Mouse (Mus musculus) B cell, adult 62 days (primary cell): ENCODE data around the gene Rcn3. TPM values are rescaled to one million over a fixed set of nuclear protein-coding genes. Genes with fewer than 3 reads are reported as not detected.

Source experiments
- total RNA-seq: library from RNA; stranded (reverse); gene quantifications from 4 replicates; pipeline ENCODE4 v1.2.4, GENCODE M21; 2023

Rcn3 gene
- 2.1 to 5.0 TPM (median 2.8 TPM) in 4 replicates for total RNA-seq

GRCm38 (mm10) chr7:45092048-45092447, at the start of gene Rcn3:
Gene Rcn3 (minus strand): TSS chr7:45092221.

GRCm38 (mm10) chr7:45135993-45136567, 44.1 kb upstream of the Rcn3 start, which contains the start of the genes Gm45713 and Flt3l:
Gene Gm45713 (minus strand): TSS chr7:45136231.
Gene Flt3l (minus strand): TSS chr7:45136432.

GRCm38 (mm10) chr7:45128624-45129246, 36.7 kb upstream of the Rcn3 start, which contains the start of gene Rpl13a:
Gene Rpl13a (minus strand): TSS chr7:45128761.

GRCm38 (mm10) chr7:45124224-45125143, 32.5 kb upstream of the Rcn3 start, which contains the start of gene Rps11:
Gene Rps11 (minus strand): TSS chr7:45124439.

GRCm38 (mm10) chr7:45103652-45104180, 11.7 kb upstream of the Rcn3 start, which contains the start of gene Fcgrt:
Gene Fcgrt (minus strand): TSS chr7:45103851.

GRCm38 (mm10) chr7:45062239-45062835, 29.7 kb downstream of the Rcn3 start, which contains the start of the genes Nosip and Prrg2:
Gene Nosip (plus strand): TSS chr7:45062429.
Gene Prrg2 (minus strand): TSS chr7:45062677.

GRCm38 (mm10) chr7:45052862-45053116, 39.2 kb downstream of the Rcn3 start, which contains the start of gene Prr12:
Gene Prr12 (minus strand): TSS chr7:45052881.

Other genes with a start within 250 kb of the Rcn3 start
- 29.9 to 41.1 TPM (median 31.8 TPM) in 4 replicates for gene Akt1s1, start 243.2 kb downstream of the Rcn3 start, total RNA-seq
- 115 to 148 TPM (median 127 TPM) in 4 replicates for gene Tbc1d17, start 243.1 kb downstream of the Rcn3 start, total RNA-seq
- gene Pnkp, start 235.1 kb downstream of the Rcn3 start, total RNA-seq: 67.9 to 83.2 TPM (median 71.0 TPM) in 4 replicates
- 15.9 to 30.2 TPM (median 18.0 TPM) in 4 replicates for gene Ptov1, start 222.4 kb downstream of the Rcn3 start, total RNA-seq
- gene Med25, start 199.5 kb downstream of the Rcn3 start, total RNA-seq: 55.3 to 70.3 TPM (median 69.2 TPM) in 4 replicates
- gene Fuz, start 196.1 kb downstream of the Rcn3 start, total RNA-seq: 23.2 to 35.7 TPM (median 31.8 TPM) in 4 replicates
- 80.9 to 89.4 TPM (median 83.8 TPM) in 4 replicates for gene Ap2a1, start 162.7 kb downstream of the Rcn3 start, total RNA-seq
- gene Tsks, start 149.0 kb downstream of the Rcn3 start, total RNA-seq: not detected in 4 replicates
- 0.60 TPM in 1 of 4 replicates, not detected in the others for gene Cpt1c, start 117.4 kb downstream of the Rcn3 start, total RNA-seq
- 144 to 150 TPM (median 149 TPM) in 4 replicates for gene Prmt1, start 105.7 kb downstream of the Rcn3 start, total RNA-seq
- gene Irf3, start 94.6 kb downstream of the Rcn3 start, total RNA-seq: 149 to 182 TPM (median 160 TPM) in 4 replicates
- gene Bcl2l12, start 93.5 kb downstream of the Rcn3 start, total RNA-seq: 31.3 to 35.1 TPM (median 34.3 TPM) in 4 replicates
- gene Scaf1, start 75.9 kb downstream of the Rcn3 start, total RNA-seq: 92.2 to 102 TPM (median 101 TPM) in 4 replicates
- 13.1 to 16.8 TPM (median 14.4 TPM) in 4 replicates for gene Rras, start 74.3 kb downstream of the Rcn3 start, total RNA-seq
- gene Prr12, start 39.3 kb downstream of the Rcn3 start, total RNA-seq: 69.9 to 75.6 TPM (median 73.7 TPM) in 4 replicates
- gene Nosip, start 29.8 kb downstream of the Rcn3 start, total RNA-seq: 51.4 to 59.1 TPM (median 57.5 TPM) in 4 replicates
- 2.5 to 3.6 TPM (median 3.0 TPM) in 4 replicates for gene Prrg2, start 29.5 kb downstream of the Rcn3 start, total RNA-seq
- 27.9 to 34.9 TPM (median 30.5 TPM) in 4 replicates for gene Fcgrt, start 11.6 kb upstream of the Rcn3 start, total RNA-seq
- 2,382 to 2,495 TPM (median 2,446 TPM) in 4 replicates for gene Rps11, start 32.2 kb upstream of the Rcn3 start, total RNA-seq
- 4,153 to 4,573 TPM (median 4,453 TPM) in 4 replicates for gene Rpl13a, start 36.5 kb upstream of the Rcn3 start, total RNA-seq
- gene Gm45713, start 44.0 kb upstream of the Rcn3 start, total RNA-seq: not detected in 4 replicates
- 65.5 to 79.4 TPM (median 71.3 TPM) in 4 replicates for gene Flt3l, start 44.2 kb upstream of the Rcn3 start, total RNA-seq
- 40.9 to 53.7 TPM (median 42.8 TPM) in 4 replicates for gene Pih1d1, start 62.1 kb upstream of the Rcn3 start, total RNA-seq
- 104 to 117 TPM (median 113 TPM) in 4 replicates for gene Aldh16a1, start 62.4 kb upstream of the Rcn3 start, total RNA-seq
- gene Slc17a7, start 71.7 kb upstream of the Rcn3 start, total RNA-seq: not detected in 4 replicates
- gene Gfy, start 87.3 kb upstream of the Rcn3 start, total RNA-seq: not detected in 4 replicates
- gene Pth2, start 88.8 kb upstream of the Rcn3 start, total RNA-seq: not detected in 4 replicates
- gene Ccdc155, start 112.7 kb upstream of the Rcn3 start, total RNA-seq: 0.33 to 1.3 TPM (median 0.63 TPM) in 4 replicates
- 0.86 to 2.6 TPM (median 1.2 TPM) in 3 of 4 replicates, not detected in the other for gene Dkkl1, start 119.9 kb upstream of the Rcn3 start, total RNA-seq
- not detected in 4 replicates for gene Tead2, start 123.5 kb upstream of the Rcn3 start, total RNA-seq
- 1,712 to 1,809 TPM (median 1,728 TPM) in 4 replicates for gene Cd37, start 146.9 kb upstream of the Rcn3 start, total RNA-seq
- not detected in 4 replicates for gene Slc6a16, start 148.9 kb upstream of the Rcn3 start, total RNA-seq
- 0.95 to 1.4 TPM (median 0.98 TPM) in 3 of 4 replicates, not detected in the other for gene Slc6a21, start 185.3 kb upstream of the Rcn3 start, total RNA-seq
- 10.6 to 12.8 TPM (median 11.5 TPM) in 4 replicates for gene Trpm4, start 241.6 kb upstream of the Rcn3 start, total RNA-seq
- not detected in 4 replicates for gene Hrc, start 243.1 kb upstream of the Rcn3 start, total RNA-seq